Mouse (Mus musculus) neural tube, embryonic 15.5 days (tissue): ENCODE measurements around the gene 2900026A02Rik. TPM values are rescaled to one million over a fixed set of nuclear protein-coding genes. Genes with fewer than 3 reads are reported as not detected.

Experiments used
- ATAC-seq: fragments of 200-750 bp; cut with Nextera tagmentation; 2 replicates; pipeline ENCODE4 v1.8.0; 2017; ENCODE audit warnings: mild to moderate bottlenecking, moderate TSS enrichment, moderate library complexity; ENCODE audit not compliant: low FRiP score
- H3K27ac ChIP-seq: fragments of 300-500 bp; sonication (generic); replicated peaks from 2 replicates; pipeline ENCODE4 v1.5.1; 2015; ENCODE audit warnings: mild to moderate bottlenecking, inconsistent platforms
- H3K27me3 ChIP-seq: fragments of 300-500 bp; sonication (generic); replicated peaks from 2 replicates; pipeline ENCODE4 v1.6.1; 2015; ENCODE audit warnings: inconsistent platforms
- H3K36me3 ChIP-seq: fragments of 300-500 bp; sonication (generic); 2 replicates; pipeline ENCODE4 v1.6.1; 2015; ENCODE audit warnings: inconsistent platforms
- H3K4me1 ChIP-seq: fragments of 300-500 bp; sonication (generic); 2 replicates; pipeline ENCODE4 v1.6.1; 2015; ENCODE audit warnings: inconsistent platforms
- H3K4me2 ChIP-seq: fragments of 300-500 bp; sonication (generic); 2 replicates; pipeline ENCODE4 v1.6.1; 2015; ENCODE audit warnings: inconsistent platforms, mild to moderate bottlenecking, moderate library complexity
- H3K4me3 ChIP-seq: fragments of 300-500 bp; sonication (generic); replicated peaks from 2 replicates; pipeline ENCODE4 v1.5.1; 2015; ENCODE audit warnings: mild to moderate bottlenecking, inconsistent platforms
- H3K9ac ChIP-seq: fragments of 300-500 bp; sonication (generic); replicated peaks from 2 replicates; pipeline ENCODE4 v1.6.1; 2015; ENCODE audit warnings: mild to moderate bottlenecking, inconsistent platforms
- H3K9me3 ChIP-seq: fragments of 300-500 bp; sonication (generic); replicated peaks from 2 replicates; pipeline ENCODE4 v1.6.1; 2016; ENCODE audit warnings: inconsistent platforms
- WGBS: fragments of 180-500 bp; shearing (Covaris S2); methylation state at CpG from one replicate; pipeline ENCODE4 v1.1.7; 2015; ENCODE audit warnings: mixed read lengths; 5-methylcytosine and 5-hydroxymethylcytosine counted together
- polyA plus RNA-seq: library from polyadenylated mRNA; unstranded; fragments of >200 nt; fragmentation: Nextera tagmentation; extraction: Ambion mirVana; gene quantifications from 2 replicates; pipeline ENCODE4 v1.2.1, GENCODE M21; 2015

2900026A02Rik gene
- polyA plus RNA-seq, 1 experiment from 2014 or later, result 3.0 TPM

GRCm38 (mm10) chr5:113043531-113043930 lies 177.5 kb downstream of the 2900026A02Rik start:
- Histone ChIP-seq H3K9ac (no peak overlapping the region), H3K36me3 (no peaks in the 10 kb centered on the region), H3K4me3 (no peak overlapping the region), H3K27me3 (no peaks in the 10 kb centered on the region), H3K9me3 (no peaks in the 10 kb centered on the region), H3K27ac (no peak overlapping the region), H3K4me1 (peaks cover 19% of the 10 kb centered on the region), H3K4me2 (no peak overlapping the region)
- 54% methylated on average over 8 of the region's 8 CpGs for WGBS
- no peak for ATAC-seq

GRCm38 (mm10) chr5:113041567-113042071 lies 179.4 kb downstream of the 2900026A02Rik start:
- 3% methylated on average over 5 of the region's 5 CpGs for WGBS
- peak; percentile 88 for ATAC-seq
- Histone ChIP-seq H3K9ac (no peak overlapping the region), H3K4me1 (peaks cover 19% of the 10 kb centered on the region), H3K4me2 (no peak overlapping the region), H3K9me3 (no peaks in the 10 kb centered on the region), H3K36me3 (no peaks in the 10 kb centered on the region), H3K27me3 (no peaks in the 10 kb centered on the region), H3K27ac (peak overlapping the region; percentile 58), H3K4me3 (no peak overlapping the region)

- Histone ChIP-seq H3K36me3 (no peaks in the 10 kb centered on the region), H3K9me3 (no peaks in the 10 kb centered on the region), H3K4me1 (peaks cover 19% of the 10 kb centered on the region), H3K27me3 (no peaks in the 10 kb centered on the region), H3K4me3 (no peak overlapping the region), H3K27ac (peak overlapping the region; percentile 58; the same call in 1 of the 2 replicates), H3K9ac (no peak overlapping the region), H3K4me2 (no peak overlapping the region)
- WGBS, result 32% methylated on average over 6 of the region's 6 CpGs
- ATAC-seq, result no peak
These were observed 180.3 kb downstream of the 2900026A02Rik start for GRCm38 (mm10) chr5:113040776-113041175.

- WGBS, result 66% methylated on average over 6 of the region's 6 CpGs
- Histone ChIP-seq H3K4me2 (no peak overlapping the region), H3K36me3 (no peaks in the 10 kb centered on the region), H3K27me3 (no peaks in the 10 kb centered on the region), H3K9ac (no peak overlapping the region), H3K27ac (no peak overlapping the region), H3K9me3 (no peaks in the 10 kb centered on the region), H3K4me1 (peaks cover 33% of the 10 kb centered on the region), H3K4me3 (no peak overlapping the region)
- no peak for ATAC-seq
These were observed 182.4 kb downstream of the 2900026A02Rik start for GRCm38 (mm10) chr5:113038601-113039000.

Other genes starting within 250 kb of the 2900026A02Rik start
- 22.4 and 23.3 TPM in 2 replicates for gene Grk3, start 205.4 kb downstream of the 2900026A02Rik start, polyA plus RNA-seq
- not detected in 2 replicates for gene Crybb2, start 151.1 kb downstream of the 2900026A02Rik start, polyA plus RNA-seq
- gene Crybb3, start 139.7 kb downstream of the 2900026A02Rik start, polyA plus RNA-seq, result 1.2 and 1.5 TPM in 2 replicates
- gene Tmem211, start 5.7 kb upstream of the 2900026A02Rik start, polyA plus RNA-seq, result not detected in 2 replicates
- gene Sgsm1, start 89.5 kb upstream of the 2900026A02Rik start, polyA plus RNA-seq, result 16.8 and 20.0 TPM in 2 replicates
- gene Aym1, start 136.1 kb upstream of the 2900026A02Rik start, polyA plus RNA-seq, result not detected in 2 replicates